Mouse (Mus musculus) midbrain, embryonic 13.5 days (tissue): Measurements from ENCODE around the gene Yaf2. TPM values are rescaled to one million over a fixed set of nuclear protein-coding genes. Genes with fewer than 3 reads are reported as not detected.
"Not testable (repeated sequence)": the region's sequence is repeated elsewhere in the genome, so short reads cannot be mapped to it uniquely, and the experiment has no call there.

Experiments used
- ATAC-seq: fragments of 200-750 bp; cut with Nextera tagmentation; 2 replicates; pipeline ENCODE4 v1.8.0; 2017; ENCODE audit warnings: mild to moderate bottlenecking, moderate TSS enrichment, moderate library complexity
- H3K27ac ChIP-seq: fragments of 300-500 bp; sonication (generic); 2 replicates; pipeline ENCODE4 v1.5.1; 2015; ENCODE audit warnings: inconsistent platforms, mild to moderate bottlenecking, moderate library complexity
- H3K27me3 ChIP-seq: fragments of 300-500 bp; sonication (generic); 2 replicates; pipeline ENCODE4 v1.6.1; 2015; ENCODE audit warnings: mild to moderate bottlenecking, inconsistent platforms
- H3K36me3 ChIP-seq: fragments of 300-500 bp; sonication (generic); 2 replicates; pipeline ENCODE4 v1.6.1; 2015; ENCODE audit warnings: mild to moderate bottlenecking, inconsistent platforms
- H3K4me1 ChIP-seq: fragments of 300-500 bp; sonication (generic); replicated peaks from 2 replicates; pipeline ENCODE4 v1.6.1; 2015; ENCODE audit warnings: inconsistent platforms
- H3K4me2 ChIP-seq: fragments of 300-500 bp; sonication (generic); replicated peaks from 2 replicates; pipeline ENCODE4 v1.6.1; 2015; ENCODE audit warnings: moderate library complexity, mild to moderate bottlenecking, inconsistent platforms
- H3K4me3 ChIP-seq: fragments of 300-500 bp; sonication (generic); replicated peaks from 2 replicates; pipeline ENCODE4 v1.5.1; 2015; ENCODE audit warnings: mild to moderate bottlenecking, inconsistent platforms
- H3K9ac ChIP-seq: fragments of 300-500 bp; sonication (generic); replicated peaks from 2 replicates; pipeline ENCODE4 v1.6.1; 2015; ENCODE audit warnings: mild to moderate bottlenecking, inconsistent platforms
- H3K9me3 ChIP-seq: fragments of 300-500 bp; sonication (generic); 2 replicates; pipeline ENCODE4 v1.6.1; 2016; ENCODE audit warnings: mild to moderate bottlenecking, inconsistent platforms
- WGBS: fragments of 180-500 bp; shearing (Covaris S2); methylation state at CpG from one replicate; pipeline ENCODE4 v1.1.7; 2015; 5-methylcytosine and 5-hydroxymethylcytosine counted together
- polyA plus RNA-seq: library from polyadenylated mRNA; unstranded; fragments of >200 nt; fragmentation: Nextera tagmentation; extraction: Ambion mirVana; gene quantifications from 2 replicates; pipeline ENCODE4 v1.2.1, GENCODE M21; 2015

The Yaf2 gene
- polyA plus RNA-seq, 1 experiment from 2014 or later = 97.4 TPM

GRCm38 (mm10) chr15:93335821-93336657 is 696 bp downstream of the Yaf2 start:
- Histone ChIP-seq H3K4me1 (peaks cover 21% of the 10 kb centered on the region), H3K27ac (peak overlapping the region; percentile 96), H3K4me2 (peak overlapping the region; percentile 73), H3K9ac (peak overlapping the region; percentile 95), H3K36me3 (peaks cover 7% of the 10 kb centered on the region), H3K27me3 (no peaks in the 10 kb centered on the region), H3K4me3 (peak overlapping the region; percentile 92), H3K9me3 (no peaks in the 10 kb centered on the region)
- peak; percentile 66 for ATAC-seq
- WGBS = under 1% methylated on average over 52 of the region's 110 CpGs

- WGBS = 95% methylated on average over 11 of the region's 11 CpGs
- no peak overlapping the region for H3K27ac ChIP-seq
- no peak overlapping the region for H3K9ac ChIP-seq
- no peaks in the 10 kb centered on the region for H3K27me3 ChIP-seq
- peaks cover 25% of the 10 kb centered on the region for H3K4me1 ChIP-seq
- no peaks in the 10 kb centered on the region for H3K9me3 ChIP-seq
- H3K36me3 ChIP-seq = peaks cover 13% of the 10 kb centered on the region
- H3K4me3 ChIP-seq = no peak overlapping the region
- H3K4me2 ChIP-seq = no peak overlapping the region
- ATAC-seq = no peak
Observed at GRCm38 (mm10) chr15:93331256-93331655, 5.5 kb downstream of the Yaf2 start.

- Histone ChIP-seq H3K4me3 (no peak overlapping the region), H3K27ac (no peak overlapping the region), H3K4me1 (peaks cover 14% of the 10 kb centered on the region), H3K9me3 (no peaks in the 10 kb centered on the region), H3K9ac (no peak overlapping the region), H3K36me3 (peaks cover 7% of the 10 kb centered on the region; the same call in 1 of the 2 replicates), H3K4me2 (no peak overlapping the region), H3K27me3 (no peaks in the 10 kb centered on the region)
- WGBS = 65% methylated on average over 3 of the region's 3 CpGs
- no peak for ATAC-seq
Observed at GRCm38 (mm10) chr15:93327235-93327634, 9.5 kb downstream of the Yaf2 start.

- Histone ChIP-seq H3K36me3 (peaks cover 7% of the 10 kb centered on the region; the same call in 1 of the 2 replicates), H3K4me1 (peaks cover 14% of the 10 kb centered on the region), H3K4me3 (no peak overlapping the region), H3K9ac (no peak overlapping the region), H3K9me3 (no peaks in the 10 kb centered on the region), H3K4me2 (no peak overlapping the region), H3K27me3 (no peaks in the 10 kb centered on the region), H3K27ac (no peak overlapping the region)
- 83% methylated on average over 10 of the region's 10 CpGs for WGBS
- no peak for ATAC-seq
Observed at GRCm38 (mm10) chr15:93326651-93327050, 10.1 kb downstream of the Yaf2 start.

GRCm38 (mm10) chr15:93325360-93325759 is 11.4 kb downstream of the Yaf2 start:
- H3K27ac ChIP-seq = no peak overlapping the region
- H3K4me3 ChIP-seq = no peak overlapping the region
- H3K27me3 ChIP-seq = no peaks in the 10 kb centered on the region
- 78% methylated on average over 5 of the region's 5 CpGs for WGBS
- no peak overlapping the region for H3K4me2 ChIP-seq
- H3K9me3 ChIP-seq = no peaks in the 10 kb centered on the region
- H3K9ac ChIP-seq = no peak overlapping the region
- H3K4me1 ChIP-seq = peaks cover 14% of the 10 kb centered on the region
- peaks cover 7% of the 10 kb centered on the region; the same call in 1 of the 2 replicates for H3K36me3 ChIP-seq
- no peak for ATAC-seq

GRCm38 (mm10) chr15:93318781-93319180 is 18.0 kb downstream of the Yaf2 start:
- H3K4me1 ChIP-seq = peaks cover 4% of the 10 kb centered on the region; the same call in 1 of the 2 replicates
- H3K9ac ChIP-seq = no peak overlapping the region
- H3K4me3 ChIP-seq = no peak overlapping the region
- 0 out of 2 replicates have a peak, but pooled peaks cover 3% of the 10 kb centered on the region for H3K36me3 ChIP-seq
- H3K9me3 ChIP-seq = no peaks in the 10 kb centered on the region
- no peak for ATAC-seq
- H3K27me3 ChIP-seq = no peaks in the 10 kb centered on the region
- no peak overlapping the region for H3K27ac ChIP-seq
- 94% methylated on average over 1 of the region's 1 CpGs for WGBS
- no peak overlapping the region for H3K4me2 ChIP-seq

GRCm38 (mm10) chr15:93310304-93310703 is 26.4 kb downstream of the Yaf2 start:
- H3K27me3 ChIP-seq, H3K4me3 ChIP-seq, H3K27ac ChIP-seq, H3K36me3 ChIP-seq, H3K4me2 ChIP-seq, H3K9me3 ChIP-seq, H3K9ac ChIP-seq, H3K4me1 ChIP-seq, ATAC-seq: not testable (repeated sequence)
- WGBS = 94% methylated on average over 4 of the region's 4 CpGs

GRCm38 (mm10) chr15:93298197-93298596 is 38.5 kb downstream of the Yaf2 start:
- Histone ChIP-seq H3K9ac (no peak overlapping the region), H3K4me2 (no peak overlapping the region), H3K4me1 (0 out of 2 replicates have a peak, but pooled peaks cover 6% of the 10 kb centered on the region), H3K9me3 (no peaks in the 10 kb centered on the region), H3K27ac (no peak overlapping the region), H3K4me3 (no peak overlapping the region), H3K36me3 (no peaks in the 10 kb centered on the region), H3K27me3 (no peaks in the 10 kb centered on the region)
- 90% methylated on average over 2 of the region's 2 CpGs for WGBS
- ATAC-seq = no peak

- H3K9ac ChIP-seq = no peak overlapping the region
- ATAC-seq = no peak
- H3K36me3 ChIP-seq = peaks cover 9% of the 10 kb centered on the region
- WGBS = 92% methylated on average over 11 of the region's 11 CpGs
- no peaks in the 10 kb centered on the region for H3K4me1 ChIP-seq
- H3K27me3 ChIP-seq = no peaks in the 10 kb centered on the region
- H3K27ac ChIP-seq = no peak overlapping the region
- no peak overlapping the region for H3K4me3 ChIP-seq
- H3K4me2 ChIP-seq = no peak overlapping the region
- H3K9me3 ChIP-seq = no peaks in the 10 kb centered on the region
Observed at GRCm38 (mm10) chr15:93294483-93294882, 42.3 kb downstream of the Yaf2 start.

GRCm38 (mm10) chr15:93288321-93288720 is 48.4 kb downstream of the Yaf2 start:
- H3K4me1 ChIP-seq = no peaks in the 10 kb centered on the region
- ATAC-seq = no peak
- no peak overlapping the region for H3K4me2 ChIP-seq
- no peaks in the 10 kb centered on the region for H3K9me3 ChIP-seq
- no peak overlapping the region for H3K27ac ChIP-seq
- WGBS = 92% methylated on average over 4 of the region's 4 CpGs
- H3K9ac ChIP-seq = no peak overlapping the region
- H3K4me3 ChIP-seq = no peak overlapping the region
- no peaks in the 10 kb centered on the region for H3K27me3 ChIP-seq
- peaks cover 17% of the 10 kb centered on the region for H3K36me3 ChIP-seq

- Histone ChIP-seq H3K27ac (no peak overlapping the region), H3K4me2 (no peak overlapping the region), H3K9ac (no peak overlapping the region), H3K4me3 (no peak overlapping the region), H3K36me3 (peaks cover 18% of the 10 kb centered on the region), H3K4me1 (no peaks in the 10 kb centered on the region), H3K9me3 (no peaks in the 10 kb centered on the region), H3K27me3 (no peaks in the 10 kb centered on the region)
- 76% methylated on average over 2 of the region's 2 CpGs for WGBS
- no peak for ATAC-seq
Observed at GRCm38 (mm10) chr15:93287628-93288027, 49.1 kb downstream of the Yaf2 start.

GRCm38 (mm10) chr15:93285244-93285643 is 51.5 kb downstream of the Yaf2 start:
- H3K9ac ChIP-seq = no peak overlapping the region
- ATAC-seq = no peak
- no peak overlapping the region for H3K4me3 ChIP-seq
- H3K36me3 ChIP-seq = peaks cover 24% of the 10 kb centered on the region
- H3K4me2 ChIP-seq = no peak overlapping the region
- H3K9me3 ChIP-seq = no peaks in the 10 kb centered on the region
- H3K4me1 ChIP-seq = no peaks in the 10 kb centered on the region
- WGBS = 85% methylated on average over 15 of the region's 15 CpGs
- H3K27me3 ChIP-seq = no peaks in the 10 kb centered on the region
- no peak overlapping the region for H3K27ac ChIP-seq
